Mouse (Mus musculus) liver, postnatal 0 days (tissue): ENCODE data around the gene Uqcc2. TPM values are rescaled to one million over a fixed set of nuclear protein-coding genes. Genes with fewer than 3 reads are reported as not detected.

Source experiments
- ATAC-seq: fragments of 200-750 bp; cut with Nextera tagmentation; 2 replicates; pipeline ENCODE4 v1.8.0; 2017; ENCODE audit warnings: mild to moderate bottlenecking, moderate library complexity
- DNase-seq: peaks from one replicate; pipeline ENCODE4 v3.0.0-alpha.2; 2016
- H3K27ac ChIP-seq: fragments of 300-500 bp; sonication (generic); 2 replicates; pipeline ENCODE4 v1.5.1; 2014; ENCODE audit warnings: antibody characterized with exemption, moderate library complexity, mild to moderate bottlenecking, low read depth
- H3K27me3 ChIP-seq: fragments of 300-500 bp; sonication (generic); 2 replicates; pipeline ENCODE4 v1.6.1; 2014; ENCODE audit warnings: low read length, control low read depth, mixed read lengths; ENCODE audit not compliant: insufficient read depth
- H3K36me3 ChIP-seq: fragments of 300-500 bp; sonication (generic); replicated peaks from 2 replicates; pipeline ENCODE4 v1.6.1; 2014; ENCODE audit warnings: mild to moderate bottlenecking, control low read depth, low read length, moderate library complexity, mixed read lengths; ENCODE audit not compliant: insufficient read depth
- H3K4me1 ChIP-seq: fragments of 300-500 bp; sonication (generic); 2 replicates; pipeline ENCODE4 v1.6.1; 2014; ENCODE audit warnings: antibody characterized with exemption, mild to moderate bottlenecking, control low read depth; ENCODE audit not compliant: insufficient read depth
- H3K4me2 ChIP-seq: fragments of 300-500 bp; sonication (generic); 2 replicates; pipeline ENCODE4 v1.6.1; 2014; ENCODE audit warnings: low read depth, mild to moderate bottlenecking, low read length, moderate library complexity, mixed read lengths
- H3K4me3 ChIP-seq: fragments of 300-500 bp; sonication (generic); 2 replicates; pipeline ENCODE4 v1.5.1; 2014; ENCODE audit warnings: low read depth, low read length
- H3K9ac ChIP-seq: fragments of 300-500 bp; sonication (generic); replicated peaks from 2 replicates; pipeline ENCODE4 v1.6.1; 2014; ENCODE audit warnings: mild to moderate bottlenecking, moderate library complexity
- H3K9me3 ChIP-seq: fragments of 300-500 bp; sonication (generic); 2 replicates; pipeline ENCODE4 v1.6.1; 2016; ENCODE audit warnings: mild to moderate bottlenecking, control low read depth, low read length, mixed read lengths
- CTCF ChIP-seq: sonication (generic); IDR thresholded peaks from 2 replicates; pipeline ENCODE4 v1.5.1; 2016; ENCODE audit warnings: antibody characterized with exemption, low read depth
- EP300 ChIP-seq: IDR thresholded peaks from 2 replicates; pipeline ENCODE4 v1.6.1; 2016; ENCODE audit warnings: antibody characterized with exemption, low read depth, mild to moderate bottlenecking
- WGBS: fragments of 180-500 bp; shearing (Covaris S2); extraction: QIAGEN DNeasy Blood & Tissue Kit; methylation state at CpG from one replicate; pipeline ENCODE4 v1.1.7; 2014; ENCODE audit not compliant: insufficient replicate concordance; 5-methylcytosine and 5-hydroxymethylcytosine counted together
- polyA plus RNA-seq: library from polyadenylated mRNA; unstranded; fragments of >200 nt; fragmentation: Nextera tagmentation; extraction: Ambion mirVana; gene quantifications from 2 replicates; pipeline ENCODE4 v1.2.1, GENCODE M21; 2015

Uqcc2 gene
- polyA plus RNA-seq, 1 experiment from 2014 or later: 107 TPM

DNA sequence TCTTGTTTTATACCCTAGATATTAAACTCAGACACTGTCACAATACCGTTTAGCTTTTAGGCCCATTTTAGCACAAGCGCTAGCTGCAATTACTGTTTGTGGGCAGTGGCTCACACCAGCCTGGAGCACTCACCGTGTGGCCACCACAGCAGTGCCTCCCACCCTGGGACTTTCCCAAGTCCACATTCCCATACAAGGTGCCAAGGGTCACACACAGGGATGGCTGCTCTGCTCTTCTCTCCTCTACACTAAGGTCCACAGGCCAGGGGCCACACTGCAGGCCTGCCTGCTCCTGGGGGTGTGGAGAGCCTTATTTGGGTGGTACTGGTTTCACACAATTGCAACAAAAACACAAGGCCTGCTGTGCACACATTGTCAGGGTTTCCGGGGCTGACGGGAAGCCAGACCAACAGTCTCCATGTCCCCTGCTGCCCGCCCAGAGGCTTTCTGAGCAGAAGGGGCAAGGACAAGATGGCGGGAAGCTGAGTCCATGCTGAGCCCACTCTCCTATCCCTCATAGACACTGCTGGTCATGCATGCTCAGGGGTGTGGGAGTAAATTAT, 9.8 kb downstream of the Uqcc2 start:
- H3K9ac ChIP-seq: no peak overlapping the region
- H3K4me2 ChIP-seq: no peak overlapping the region
- H3K4me1 ChIP-seq: 0 out of 2 replicates have a peak, but pooled peaks cover 8% of the 10 kb centered on the region
- DNase-seq (no peak), ATAC-seq (peak; percentile 57)
- no peaks in the 10 kb centered on the region for H3K27me3 ChIP-seq
- no peak overlapping the region for H3K27ac ChIP-seq
- no peak for TF ChIP-seq EP300
- TF ChIP-seq CTCF: no peak
- 69% methylated on average over 7 of the region's 7 CpGs for WGBS
- no peaks in the 10 kb centered on the region for H3K9me3 ChIP-seq
- H3K4me3 ChIP-seq: no peak overlapping the region
- peaks cover 7% of the 10 kb centered on the region; the same call in 1 of the 2 replicates for H3K36me3 ChIP-seq

DNA sequence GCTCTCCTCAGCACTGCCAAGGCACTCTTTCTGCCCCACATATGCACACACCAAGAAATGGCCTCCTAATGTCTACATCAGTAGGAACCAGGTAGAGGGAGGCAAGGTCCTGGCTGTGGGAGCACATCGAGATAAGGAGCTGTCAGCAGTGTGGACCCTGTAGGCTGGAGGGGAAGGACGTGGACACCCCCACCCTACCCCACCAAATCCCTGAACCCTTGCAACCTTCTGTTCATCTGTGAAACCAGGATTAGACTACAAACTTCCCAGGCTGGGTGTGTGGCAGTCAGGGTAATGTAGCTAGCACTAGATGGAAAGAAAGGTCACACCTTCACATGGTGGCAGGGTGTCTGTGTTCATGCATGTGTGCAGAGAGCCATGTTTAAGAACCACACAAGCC, 10.6 kb downstream of the Uqcc2 start:
- Histone ChIP-seq H3K4me3 (no peak overlapping the region), H3K9ac (no peak overlapping the region), H3K27ac (no peak overlapping the region), H3K9me3 (no peaks in the 10 kb centered on the region), H3K36me3 (peaks cover 7% of the 10 kb centered on the region; the same call in 1 of the 2 replicates), H3K4me1 (0 out of 2 replicates have a peak, but pooled peaks cover 8% of the 10 kb centered on the region), H3K4me2 (no peak overlapping the region), H3K27me3 (no peaks in the 10 kb centered on the region)
- ATAC-seq: no peak
- no peak for DNase-seq
- WGBS: 57% methylated on average over 2 of the region's 2 CpGs
- no peak for TF ChIP-seq CTCF
- no peak for TF ChIP-seq EP300

DNA sequence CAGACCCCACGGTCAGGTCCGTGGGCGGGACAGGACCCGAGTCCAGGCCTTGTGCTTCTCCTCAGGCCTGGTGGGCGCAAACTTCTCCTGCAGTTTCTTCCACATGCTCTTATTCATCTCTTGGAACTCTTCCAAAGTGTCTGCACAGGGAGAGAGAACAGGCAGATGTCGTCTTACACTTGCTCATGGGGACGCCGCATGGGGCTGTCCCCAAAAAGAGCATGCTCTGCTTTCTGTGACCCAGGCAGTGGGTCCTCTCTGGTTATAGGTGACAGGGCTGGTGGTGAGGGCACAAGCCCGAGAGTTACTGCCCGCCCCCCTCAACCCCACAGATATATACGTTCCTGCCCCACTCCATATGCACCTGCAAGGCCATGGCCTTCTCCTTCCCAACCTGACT, 11.0 kb downstream of the Uqcc2 start:
- DNase-seq: no peak
- WGBS: 71% methylated on average over 11 of the region's 11 CpGs
- peaks cover 7% of the 10 kb centered on the region; the same call in 1 of the 2 replicates for H3K36me3 ChIP-seq

DNA sequence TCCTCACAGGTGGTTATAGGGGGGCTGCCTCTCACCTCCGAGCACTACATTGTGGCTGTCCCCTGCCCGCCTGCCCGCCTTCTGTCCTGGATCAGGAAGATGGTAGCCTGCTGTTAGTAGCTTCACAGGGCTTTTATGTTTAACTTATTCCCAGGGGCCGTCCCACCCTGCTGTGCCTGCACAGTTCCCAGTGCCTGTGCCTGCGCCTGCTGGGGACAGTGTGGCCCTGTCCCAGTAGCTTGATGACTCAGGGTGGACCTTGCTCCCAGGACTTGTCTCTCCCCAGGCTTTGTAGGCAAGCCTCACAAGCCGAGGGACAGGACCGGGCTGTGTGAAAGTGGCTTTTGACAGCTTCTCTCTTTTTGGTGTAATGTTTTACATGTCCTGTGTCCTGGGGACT, 11.9 kb downstream of the Uqcc2 start:
- Histone ChIP-seq H3K36me3 (peaks cover 10% of the 10 kb centered on the region; the same call in 1 of the 2 replicates), H3K4me3 (no peak overlapping the region), H3K9me3 (no peaks in the 10 kb centered on the region), H3K4me1 (0 out of 2 replicates have a peak, but pooled peaks cover 8% of the 10 kb centered on the region), H3K27me3 (no peaks in the 10 kb centered on the region), H3K9ac (no peak overlapping the region), H3K4me2 (no peak overlapping the region), H3K27ac (no peak overlapping the region)
- TF ChIP-seq CTCF: no peak
- no peak for TF ChIP-seq EP300
- ATAC-seq (peak; percentile 81), DNase-seq (peak; percentile 52)
- WGBS: 69% methylated on average over 7 of the region's 7 CpGs

More for the DNA sequence above, 11.0 kb downstream of the Uqcc2 start:
- no peak for ATAC-seq
- Histone ChIP-seq H3K27me3 (no peaks in the 10 kb centered on the region), H3K4me3 (no peak overlapping the region), H3K4me1 (0 out of 2 replicates have a peak, but pooled peaks cover 8% of the 10 kb centered on the region), H3K9me3 (no peaks in the 10 kb centered on the region), H3K4me2 (no peak overlapping the region), H3K27ac (no peak overlapping the region), H3K9ac (no peak overlapping the region)
- no peak for TF ChIP-seq CTCF
- no peak for TF ChIP-seq EP300

DNA sequence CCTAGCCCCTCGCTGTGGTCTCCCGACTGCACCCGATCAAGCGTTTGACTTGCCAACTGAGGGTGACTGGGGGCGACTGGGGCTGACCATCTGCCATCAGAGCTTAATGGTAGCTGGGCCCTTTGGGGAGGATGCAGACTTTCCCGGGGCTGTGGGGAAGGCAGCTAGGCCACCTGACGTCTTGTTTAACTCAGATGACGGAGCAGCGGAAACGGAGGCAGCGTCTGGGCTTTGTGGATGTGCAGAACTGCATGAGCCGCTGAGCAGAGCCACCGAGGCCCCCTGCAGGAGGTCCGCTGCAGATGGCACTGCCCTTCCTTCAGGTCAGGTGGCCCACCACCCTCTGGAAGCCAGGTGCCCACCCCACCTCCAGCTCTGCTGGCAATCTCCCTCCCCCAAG, 12.4 kb downstream of the Uqcc2 start:
- no peak overlapping the region for H3K4me2 ChIP-seq
- no peak for ATAC-seq
- H3K4me1 ChIP-seq: 0 out of 2 replicates have a peak, but pooled peaks cover 8% of the 10 kb centered on the region
- no peak overlapping the region for H3K4me3 ChIP-seq
- no peak overlapping the region for H3K9ac ChIP-seq
- no peak for DNase-seq
- peaks cover 10% of the 10 kb centered on the region for H3K36me3 ChIP-seq
- WGBS: 77% methylated on average over 14 of the region's 14 CpGs
- no peak for TF ChIP-seq CTCF
- no peak for TF ChIP-seq EP300
- no peaks in the 10 kb centered on the region for H3K9me3 ChIP-seq
- H3K27me3 ChIP-seq: no peaks in the 10 kb centered on the region
- H3K27ac ChIP-seq: no peak overlapping the region

DNA sequence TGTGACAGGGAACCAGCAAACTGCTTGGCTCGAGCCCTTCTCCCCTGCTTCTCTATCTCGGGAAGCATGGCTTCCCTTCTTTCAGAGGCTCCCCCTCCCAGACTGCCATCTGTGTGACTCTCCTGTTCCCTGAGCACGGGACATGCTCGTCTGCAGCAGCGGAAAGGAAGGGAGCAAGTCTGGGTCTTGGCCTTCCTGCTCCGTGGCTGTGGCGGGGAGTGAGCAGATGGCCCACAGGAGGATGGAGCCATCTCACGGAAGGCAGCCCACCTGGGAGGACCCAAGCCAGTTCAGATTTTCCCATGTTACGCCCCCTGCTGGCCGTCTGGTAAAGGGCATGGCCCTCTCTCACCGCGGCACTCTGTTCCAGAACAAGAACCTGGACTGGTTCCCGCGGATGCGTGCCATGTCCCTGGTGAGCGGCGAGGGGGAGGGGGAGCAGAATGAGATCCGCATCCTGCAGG, 13.1 kb downstream of the Uqcc2 start:
- peak; percentile 58 for DNase-seq
- Histone ChIP-seq H3K9me3 (no peaks in the 10 kb centered on the region), H3K4me2 (no peak overlapping the region), H3K36me3 (peaks cover 10% of the 10 kb centered on the region), H3K4me1 (0 out of 2 replicates have a peak, but pooled peaks cover 8% of the 10 kb centered on the region), H3K27ac (no peak overlapping the region), H3K4me3 (no peak overlapping the region), H3K27me3 (no peaks in the 10 kb centered on the region), H3K9ac (no peak overlapping the region)
- WGBS: 44% methylated on average over 18 of the region's 18 CpGs
- TF ChIP-seq CTCF (peak; percentile 73), EP300 (no peak)
- no peak for ATAC-seq
